Mouse (Mus musculus): ENCODE measurements around the gene Dnaaf5.

Dnaaf5 gene

DNA sequence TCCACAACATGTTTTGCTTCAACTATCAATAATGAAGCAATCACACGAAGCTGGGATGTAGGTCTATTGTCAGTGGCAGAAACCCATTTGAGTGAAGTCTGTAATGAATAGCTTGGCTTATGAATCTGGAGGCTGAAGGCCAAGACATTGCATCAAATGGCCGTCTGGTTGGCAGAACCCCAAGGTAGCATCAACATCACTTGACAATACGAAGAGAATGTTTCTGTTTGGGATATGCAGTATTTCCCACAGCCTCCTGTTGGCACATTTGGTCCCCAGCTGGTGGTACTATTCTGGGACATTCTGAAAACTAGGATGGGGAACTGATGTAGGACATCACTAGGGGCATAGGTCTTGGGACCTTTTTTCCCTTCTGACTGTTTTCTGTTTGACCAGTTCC lies 6.1 kb upstream of the Dnaaf5 start:
- DNase-seq, result peak; percentile 57

DNA sequence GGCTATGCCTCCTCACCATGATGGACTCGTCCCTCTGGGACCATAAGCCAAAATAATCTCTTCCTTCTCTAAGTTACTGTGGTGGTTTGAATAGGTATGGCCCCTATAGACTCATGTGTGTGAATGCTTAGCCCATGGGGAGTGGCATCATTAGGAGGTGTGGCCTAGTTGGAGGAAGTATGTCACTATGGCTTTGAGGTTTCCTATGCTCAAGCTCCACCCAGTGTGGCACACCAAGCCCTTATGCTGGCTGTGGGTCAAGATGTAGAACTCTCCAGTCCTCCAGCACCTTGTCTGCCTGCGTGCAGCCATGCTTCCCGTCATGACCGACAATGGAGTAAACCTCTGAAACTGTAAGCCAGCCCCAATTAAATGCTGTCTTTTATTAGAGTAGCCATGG lies 4.3 kb upstream of the Dnaaf5 start:
- no peak for DNase-seq

DNA sequence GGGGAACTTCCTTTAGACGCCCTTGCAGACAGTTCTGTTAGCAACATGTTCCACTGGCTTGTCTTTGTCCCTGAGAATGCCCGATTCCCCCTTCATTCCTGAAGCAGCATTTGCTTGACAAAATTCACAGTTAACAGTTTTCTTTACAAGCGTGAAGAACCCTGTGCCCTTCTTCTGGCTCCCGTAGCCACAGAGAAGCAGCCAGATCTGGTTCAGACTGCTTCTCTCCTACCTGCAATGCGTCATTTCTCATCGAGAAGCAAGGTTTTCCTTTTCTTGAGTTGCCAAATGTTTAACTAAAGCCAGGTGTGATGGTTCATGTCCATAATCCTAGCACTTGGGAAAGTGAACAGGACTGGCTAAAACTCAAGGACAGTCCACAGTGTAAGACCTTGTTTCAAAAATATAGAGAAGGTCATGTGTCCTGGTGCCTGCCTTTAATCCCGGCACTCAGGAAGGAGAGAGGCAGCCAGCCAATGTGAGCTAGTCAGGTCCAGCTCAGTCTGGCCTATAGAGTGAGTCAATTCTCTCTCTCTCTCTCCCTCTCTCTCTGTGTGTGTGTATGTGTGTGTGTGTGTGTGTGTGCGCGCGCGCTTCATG lies 3.4 kb upstream of the Dnaaf5 start:
- DNase-seq, result no peak

DNA sequence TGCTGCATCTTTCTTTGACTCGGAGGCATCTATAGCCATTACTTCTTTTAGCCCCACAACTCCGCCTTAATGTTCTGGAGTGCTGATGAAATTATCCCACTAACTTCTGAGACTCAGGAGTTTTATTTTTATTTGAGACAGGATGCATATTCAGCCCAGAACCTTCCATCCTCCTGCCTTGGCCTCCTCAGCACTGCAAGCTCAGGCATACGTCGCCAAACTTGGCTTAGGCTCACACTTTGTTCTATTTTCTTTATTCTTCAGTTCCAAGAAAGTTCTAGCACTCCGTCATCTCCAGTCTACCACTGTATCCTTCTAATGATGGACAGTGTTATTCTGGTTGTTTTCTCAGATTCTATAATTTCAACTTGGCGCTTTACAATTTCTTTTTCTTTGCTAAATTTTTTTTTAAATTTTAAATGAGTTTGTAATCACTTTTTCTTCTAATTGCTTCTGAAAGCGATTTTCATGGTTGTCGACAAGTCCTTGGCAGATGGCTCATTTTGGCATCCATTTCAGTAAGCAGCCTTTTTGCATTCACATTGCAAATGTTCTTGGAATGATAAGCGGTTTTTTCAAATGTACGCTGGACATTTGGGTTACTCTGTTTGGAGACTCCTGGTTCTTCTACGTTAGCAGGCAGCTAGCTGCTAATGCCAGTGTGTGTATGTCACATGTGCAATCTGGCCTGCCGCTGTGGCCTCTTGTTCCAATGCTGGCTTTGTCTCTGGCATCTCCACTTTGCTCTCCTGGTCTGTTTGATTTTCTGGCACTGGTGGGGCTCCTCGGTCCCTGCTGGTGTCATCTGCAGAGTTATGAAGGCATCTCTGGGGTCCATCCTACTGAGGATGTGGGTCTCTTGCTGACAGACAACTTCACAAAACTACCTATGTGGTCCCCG lies 2.6 kb upstream of the Dnaaf5 start:
- DNase-seq, result peak; percentile 34

DNA sequence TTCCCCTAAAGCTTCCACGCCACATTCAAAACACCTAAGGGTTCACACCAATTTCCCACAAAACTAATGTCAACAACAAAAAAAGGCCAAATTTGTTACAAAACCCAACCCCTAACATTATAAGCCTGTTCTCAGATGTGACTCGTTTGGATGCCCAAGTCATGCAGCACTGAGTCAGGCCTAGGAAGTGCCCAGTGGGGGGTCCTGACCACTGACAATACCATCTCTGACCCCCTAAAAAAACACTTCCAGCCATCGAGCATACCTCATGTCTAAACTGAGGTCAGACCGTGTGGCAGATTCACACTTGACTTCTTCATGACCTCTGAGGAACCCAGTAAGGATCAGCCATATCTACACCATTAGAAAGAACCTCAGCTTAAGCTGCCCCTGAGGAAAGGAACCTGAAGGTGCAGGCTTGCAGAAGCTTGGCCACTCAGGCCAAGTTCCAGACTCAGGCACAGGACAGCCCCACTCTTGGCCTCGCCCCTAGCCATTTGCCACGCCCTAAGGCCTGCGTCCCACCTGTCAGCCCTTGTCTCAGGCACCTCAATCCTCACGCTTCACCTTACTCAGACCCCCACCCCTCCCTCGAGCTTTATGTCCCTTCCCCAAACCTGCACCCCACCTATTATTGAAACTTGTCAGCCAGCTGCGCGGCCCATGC lies 884 bp upstream of the Dnaaf5 start:
- no peak for DNase-seq

DNA sequence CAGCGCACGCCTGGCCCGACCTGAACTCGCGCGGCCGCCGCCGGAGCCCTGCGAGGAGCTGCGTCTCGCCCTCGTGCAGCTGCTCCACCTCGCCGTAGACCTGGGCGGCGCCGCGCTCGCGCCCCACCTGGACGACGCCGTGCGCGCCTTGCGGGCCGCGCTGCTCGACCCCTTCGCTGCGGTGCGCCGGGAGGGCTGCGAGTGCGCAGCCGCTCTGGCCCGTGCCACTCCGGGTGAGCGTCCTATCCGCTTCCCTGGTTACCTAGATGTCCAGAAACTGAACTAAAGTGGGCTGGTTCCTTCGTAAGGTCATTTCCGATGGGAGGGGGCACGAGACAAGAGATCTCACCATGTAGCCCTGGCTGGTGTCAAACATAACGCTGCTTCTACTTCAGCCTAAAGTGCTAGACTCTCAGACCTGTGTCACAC lies 594 bp downstream of the Dnaaf5 start:
- DNase-seq, result peak; percentile 30

DNA sequence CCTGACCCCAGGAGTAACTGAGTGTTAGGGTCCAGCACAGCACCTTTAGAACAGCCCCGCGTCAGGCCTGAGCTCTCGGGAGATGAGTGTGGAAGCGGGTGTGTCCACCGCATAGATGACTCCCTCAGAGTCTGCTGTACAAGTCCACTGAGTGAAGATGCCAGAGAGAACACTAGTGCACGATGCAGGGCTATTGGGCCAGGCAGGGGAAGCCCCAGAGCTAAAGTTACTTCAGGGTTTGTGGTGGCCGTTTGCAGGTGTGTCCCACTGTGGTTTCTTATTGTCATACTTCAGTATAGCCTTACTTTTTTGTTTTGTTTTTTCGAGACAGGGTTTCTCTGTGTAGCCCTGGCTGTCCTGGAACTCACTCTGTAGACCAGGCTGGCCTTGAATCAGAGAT lies 10.9 kb downstream of the Dnaaf5 start:
- no peak for DNase-seq

DNA sequence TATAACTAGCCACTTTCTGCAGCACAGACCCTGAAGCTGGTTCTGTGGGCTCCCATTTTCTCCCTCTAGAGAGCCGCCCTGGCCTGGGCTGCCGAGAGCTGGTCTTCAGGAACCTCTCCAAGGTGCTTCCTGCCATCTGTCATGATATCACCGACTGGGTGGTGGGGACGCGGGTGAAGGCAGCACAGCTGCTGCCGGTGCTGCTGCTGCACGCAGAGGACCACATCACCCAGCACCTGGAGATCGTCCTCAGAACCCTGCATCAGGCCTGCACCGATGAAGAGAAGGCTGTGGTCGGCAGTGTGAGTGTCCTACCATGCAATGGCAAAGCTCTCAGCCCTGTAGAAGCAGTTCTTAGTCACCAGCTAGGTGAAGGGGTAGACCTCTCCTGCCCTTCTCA lies 11.6 kb downstream of the Dnaaf5 start:
- DNase-seq, result no peak

DNA sequence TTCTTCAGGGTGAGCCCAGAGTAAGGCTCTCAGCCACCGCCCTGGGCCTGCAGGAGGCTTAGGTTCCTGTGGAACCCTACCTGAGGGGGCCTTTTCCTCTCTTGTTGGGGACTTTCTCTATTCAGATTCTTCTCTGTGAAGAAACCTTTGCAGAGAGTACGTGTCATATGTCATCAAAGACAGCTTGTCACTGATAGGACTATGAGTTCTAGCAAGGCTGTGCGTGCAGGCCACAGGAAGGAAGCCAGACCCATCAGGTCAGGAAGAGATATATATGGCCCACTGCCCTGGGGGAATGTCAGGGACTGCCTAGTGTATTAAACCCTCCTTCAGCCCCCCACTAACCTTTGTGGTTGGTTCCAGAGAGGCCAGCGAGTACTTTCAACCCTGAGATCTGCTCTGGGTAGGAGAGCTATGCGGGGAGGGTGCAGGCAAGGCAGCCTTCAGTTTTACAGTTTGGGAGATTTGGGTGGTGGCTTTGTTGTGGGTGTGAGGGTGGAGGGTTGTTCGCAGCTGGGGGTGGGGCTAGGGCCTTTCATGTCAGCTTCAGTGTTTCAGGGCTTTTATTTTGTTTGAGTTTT lies 16.8 kb downstream of the Dnaaf5 start:
- DNase-seq, result peak; percentile 18

DNA sequence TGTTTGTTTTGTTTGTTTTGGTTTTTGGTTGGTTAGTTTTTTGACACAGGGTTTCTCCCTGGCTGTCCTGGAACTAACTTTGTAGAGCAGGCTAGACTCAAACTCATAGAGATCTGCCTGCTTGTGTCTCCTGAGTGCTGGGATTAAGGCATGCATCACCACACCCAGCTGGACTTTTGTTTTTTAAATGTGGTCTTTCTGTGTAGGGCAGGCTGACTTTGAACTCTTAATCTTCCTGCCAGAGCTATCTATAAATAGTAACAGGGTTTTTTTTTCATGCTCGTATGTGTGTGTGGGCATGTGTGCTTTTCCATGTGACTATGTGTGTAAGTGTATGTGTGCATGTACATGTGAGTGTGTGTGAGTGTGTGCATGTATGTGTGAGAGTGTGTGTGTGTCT lies 17.5 kb downstream of the Dnaaf5 start:
- no peak for DNase-seq

DNA sequence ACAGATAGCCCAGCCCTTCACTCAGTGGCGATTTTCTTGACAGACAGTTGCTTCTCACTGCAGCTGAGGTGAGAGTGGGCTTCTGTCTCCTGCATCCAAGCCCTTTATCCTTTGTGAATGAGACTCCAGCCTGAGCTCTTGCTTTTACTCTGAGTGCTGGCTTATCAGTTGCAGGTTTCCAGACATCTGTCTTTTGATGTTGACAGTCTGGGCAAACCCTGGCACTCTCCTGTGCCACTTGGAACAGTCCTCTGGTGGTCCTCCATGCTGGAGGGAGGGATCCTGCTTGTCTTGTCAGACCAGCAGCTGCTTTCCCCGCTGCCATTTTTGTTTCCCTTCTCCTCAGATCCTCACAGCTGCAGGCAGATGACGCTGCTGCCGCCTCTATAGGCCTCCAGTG lies 21.9 kb downstream of the Dnaaf5 start:
- DNase-seq, result no peak

DNA sequence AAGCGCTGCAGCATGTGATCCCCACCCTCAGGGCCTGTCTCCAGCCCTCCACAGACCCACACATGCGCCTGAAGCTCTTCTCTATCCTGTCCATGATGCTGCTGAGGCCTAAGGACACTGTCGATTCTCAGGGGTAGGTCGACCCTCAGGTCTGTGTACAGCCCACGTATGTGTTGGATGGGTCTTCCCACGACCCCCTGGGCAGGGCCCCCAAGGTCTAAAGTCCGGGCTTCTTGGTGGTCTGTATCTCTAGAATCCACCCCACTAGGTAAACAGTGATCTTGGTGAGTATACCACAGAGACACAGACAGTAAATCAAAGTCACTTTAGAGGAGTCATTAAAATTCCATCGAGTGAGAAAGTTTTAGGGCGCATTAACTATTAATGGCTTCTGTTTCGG lies 24.1 kb downstream of the Dnaaf5 start:
- no peak for DNase-seq

DNA sequence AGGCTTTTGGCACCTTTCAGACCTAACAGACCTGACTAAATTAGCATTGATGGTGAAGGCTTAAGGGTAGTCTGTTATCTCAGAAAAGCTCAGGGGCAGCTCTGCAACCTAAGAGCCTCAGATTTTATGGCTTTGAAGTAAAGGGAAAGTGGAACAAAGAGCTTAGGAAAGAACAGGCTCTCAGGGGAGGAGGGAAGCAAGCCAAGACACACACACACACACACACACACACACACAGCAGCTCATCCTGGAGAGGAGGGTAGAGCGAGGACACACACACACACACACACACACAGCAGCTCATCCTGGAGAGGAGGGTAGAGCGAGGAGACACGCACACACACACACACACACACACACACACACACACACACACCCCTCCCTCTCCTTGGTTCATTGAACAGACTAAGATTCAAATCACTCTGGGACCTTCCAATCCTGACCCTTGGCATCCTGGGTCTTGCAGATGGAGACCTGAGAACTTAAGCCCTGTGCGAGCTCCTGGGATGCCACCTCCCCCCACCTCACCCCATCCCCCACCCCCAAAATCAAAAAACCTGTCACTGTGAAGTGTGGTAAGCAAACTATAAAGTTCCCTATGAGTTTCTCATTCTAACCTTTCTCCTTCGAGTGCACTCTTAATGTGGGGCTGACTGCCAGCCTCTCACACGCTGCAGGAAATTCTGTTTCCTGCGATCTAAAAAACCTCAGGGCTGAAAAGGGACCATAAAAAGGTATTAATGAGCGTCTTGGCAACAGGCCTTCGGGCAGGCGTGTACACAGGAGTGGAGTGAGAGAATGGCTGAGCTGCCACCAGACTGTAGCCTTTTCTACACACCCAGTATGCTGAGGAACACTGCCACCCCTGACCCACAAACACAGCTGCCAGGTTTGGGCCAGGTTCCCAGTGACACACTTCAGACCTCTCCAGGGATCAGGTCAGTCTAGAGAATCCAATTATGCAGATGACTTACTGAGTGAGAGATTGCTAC lies 24.8 kb downstream of the Dnaaf5 start:
- DNase-seq, result peak; percentile 44

DNA sequence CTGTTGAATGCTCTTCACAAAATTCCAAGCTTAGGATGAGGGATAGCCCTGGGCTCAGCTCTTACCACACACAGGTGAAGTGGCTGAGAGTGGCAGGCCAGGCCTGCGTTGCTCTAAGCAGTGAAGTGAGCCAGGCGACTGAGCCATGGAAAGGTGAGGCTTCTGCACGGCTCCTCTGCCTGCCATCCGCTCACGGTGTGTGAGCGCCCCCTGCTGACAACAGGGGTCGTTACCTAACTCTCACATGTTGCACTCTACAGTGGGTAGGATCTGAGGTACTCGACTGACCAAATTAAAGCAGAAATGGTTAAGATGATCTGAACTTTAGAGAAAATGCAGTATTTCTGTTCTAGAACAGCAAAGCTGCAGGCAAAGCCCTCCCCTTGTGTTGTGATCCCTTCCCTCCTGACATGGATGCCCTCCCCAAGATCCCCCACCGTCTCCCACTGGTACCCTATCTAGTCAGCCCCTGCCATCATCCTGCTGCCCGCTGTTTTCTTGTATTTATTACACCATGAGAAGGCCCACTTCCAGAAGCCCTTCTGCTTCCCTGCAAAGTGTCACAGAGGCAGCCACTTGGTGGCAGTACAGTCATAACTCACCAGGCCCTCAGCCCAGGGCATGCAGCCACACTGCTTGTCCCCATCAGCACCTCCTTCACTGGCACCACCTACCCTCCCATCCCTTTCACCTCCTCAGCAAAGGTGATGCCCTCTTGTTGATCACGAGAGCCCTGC lies 29.0 kb downstream of the Dnaaf5 start:
- peak; percentile 83 for DNase-seq

DNA sequence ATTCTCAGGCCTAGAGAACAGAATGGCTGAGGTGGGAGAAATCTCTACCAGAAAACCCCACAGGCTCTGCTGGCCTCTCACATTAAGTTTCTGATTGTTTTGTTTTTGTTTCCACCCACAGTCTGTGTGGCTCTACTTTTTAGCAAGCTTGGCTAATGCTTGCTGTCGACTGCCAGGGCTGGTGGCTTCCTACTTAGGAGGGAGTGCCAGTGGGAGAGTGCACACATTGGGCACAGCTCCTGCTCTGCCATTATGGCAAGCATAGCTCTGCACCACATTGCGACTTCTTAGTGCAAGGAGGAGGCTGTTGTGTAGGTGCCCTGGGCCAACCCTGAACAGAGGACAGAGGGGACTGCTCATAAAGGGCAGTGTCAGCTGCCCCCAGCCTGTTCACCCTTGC lies 33.1 kb downstream of the Dnaaf5 start:
- no peak for DNase-seq

DNA sequence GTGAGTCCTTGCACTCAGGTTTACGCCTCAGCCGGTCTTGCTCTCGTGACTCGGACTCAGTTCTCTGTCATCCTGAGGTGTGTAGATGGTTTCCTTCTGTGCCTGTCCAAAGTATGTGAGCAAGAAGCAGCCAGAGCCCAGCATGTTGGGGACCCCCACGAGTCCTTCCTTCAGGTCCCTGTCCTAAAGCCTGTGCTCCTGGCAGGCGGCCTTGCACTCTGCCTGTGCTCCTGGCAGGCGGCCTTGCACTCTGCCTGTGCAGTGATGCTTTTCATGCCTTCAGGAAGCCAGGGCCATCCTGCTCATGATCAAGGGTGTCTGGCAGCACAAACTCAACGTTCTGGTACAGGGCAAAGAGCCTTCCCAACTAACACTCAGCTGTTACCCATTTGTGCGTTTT lies 33.6 kb downstream of the Dnaaf5 start:
- no peak for DNase-seq

DNA sequence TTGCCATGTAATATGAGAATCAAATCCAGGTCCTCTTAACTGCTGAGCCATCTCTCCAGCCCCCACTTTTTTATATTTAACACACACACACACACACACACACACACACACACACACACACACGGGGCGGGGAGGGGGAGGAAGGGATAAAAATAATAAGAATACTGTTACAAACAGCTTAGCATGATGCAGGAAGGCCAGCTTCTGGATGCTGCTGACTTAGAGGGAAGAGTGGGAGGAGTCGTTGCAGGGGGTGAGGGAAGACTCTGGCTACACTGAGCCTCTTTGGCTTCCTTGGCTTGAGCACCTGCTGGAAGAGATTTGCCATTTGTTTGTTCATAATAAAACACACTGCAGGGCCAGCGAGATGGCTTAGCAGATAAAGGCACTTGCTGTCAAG lies 34.9 kb downstream of the Dnaaf5 start:
- no peak for DNase-seq

DNA sequence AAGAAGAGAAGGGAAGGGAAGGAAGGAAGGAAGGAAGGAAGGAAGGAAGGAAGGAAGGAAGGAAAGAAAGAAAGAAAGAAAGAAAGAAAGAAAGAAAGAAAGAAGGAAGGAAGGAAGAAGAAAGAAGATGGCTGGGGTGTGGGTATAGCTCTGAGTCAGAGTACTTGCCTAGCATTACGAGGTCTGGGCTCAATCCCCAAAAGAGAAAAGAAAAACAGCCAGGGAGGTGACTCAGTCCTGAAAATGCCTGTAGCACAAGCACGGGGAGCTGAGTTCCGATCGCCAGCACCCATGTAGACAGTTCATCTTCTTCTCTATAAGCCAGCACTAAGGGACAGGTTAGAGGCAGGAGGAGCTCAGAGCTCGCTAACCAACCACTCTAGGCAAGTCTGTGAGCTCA lies 39.7 kb downstream of the Dnaaf5 start:
- DNase-seq, result no peak

DNA sequence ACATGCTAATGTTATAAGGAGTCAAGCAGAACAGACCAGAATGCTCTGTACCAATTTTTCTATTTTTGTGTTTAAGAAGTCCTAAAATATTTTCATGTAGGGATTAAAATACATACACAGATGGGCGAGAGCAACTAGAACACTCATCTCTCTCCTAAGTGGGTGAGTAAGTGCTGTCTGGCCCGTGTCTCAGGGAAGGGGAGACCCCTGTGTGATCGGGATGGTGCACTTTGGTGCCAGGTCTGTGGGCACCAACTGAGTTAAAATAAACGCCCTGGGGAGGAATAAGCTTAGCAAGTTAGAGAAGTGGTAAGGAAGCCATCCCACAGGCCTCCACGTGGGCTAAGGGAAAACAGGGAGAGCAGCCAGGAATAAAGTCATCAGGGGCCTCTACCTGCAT lies 40.9 kb downstream of the Dnaaf5 start:
- no peak for DNase-seq

DNA sequence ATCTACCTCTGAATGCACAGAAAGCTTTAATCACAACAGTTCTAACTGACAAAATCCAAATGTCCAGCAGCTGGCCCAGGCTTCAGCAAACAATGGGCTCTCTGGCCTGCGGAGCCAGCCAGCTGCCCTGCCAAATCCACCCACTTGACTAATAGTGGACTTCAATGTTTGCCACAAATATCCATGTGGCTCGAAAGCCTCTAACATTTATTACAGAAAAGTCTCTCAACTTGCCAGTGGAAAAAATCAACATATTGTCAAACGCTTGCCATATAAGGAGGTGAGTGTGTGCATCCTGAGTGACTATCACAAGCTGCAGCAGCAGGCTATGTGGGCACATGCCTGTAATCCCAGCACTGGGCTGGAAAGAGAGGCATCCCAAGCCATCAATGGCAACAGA lies 48.8 kb downstream of the Dnaaf5 start:
- DNase-seq, result peak; percentile 25

DNA sequence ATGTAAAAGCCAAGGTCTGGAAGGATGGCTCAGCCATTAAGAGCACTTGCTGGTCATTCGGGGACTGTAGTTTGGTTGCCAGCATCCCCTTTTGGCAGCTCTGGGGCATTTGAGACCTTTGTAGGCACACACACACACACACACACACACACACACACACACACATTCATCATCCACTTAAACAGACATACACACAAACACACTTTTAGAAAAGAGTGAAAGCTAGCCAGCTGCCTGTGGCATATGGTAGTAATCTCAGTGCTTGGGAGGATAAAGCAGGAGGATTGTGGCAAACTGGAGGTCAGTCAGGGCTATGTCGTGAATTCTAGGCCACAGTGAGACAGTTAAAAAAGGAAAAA lies 49.6 kb downstream of the Dnaaf5 start:
- no peak for DNase-seq

Data from lung, postnatal 10 days (tissue).